Mouse (Mus musculus) heart, adult 2 months (tissue): ENCODE results near the gene Cdk18. TPM values are rescaled to one million over a fixed set of nuclear protein-coding genes. Genes with fewer than 3 reads are reported as not detected.

ENCODE experiments used
- DNase-seq, 2 experiments: peaks; one replicate each; pipeline ENCODE4 v3.0.0; 2021
- H3K27ac ChIP-seq: fragments of 200-600 bp; 2 replicates; pipeline ENCODE4 v1.8.1; 2022
- H3K27me3 ChIP-seq: fragments of 200-500 bp; 2 replicates; pipeline ENCODE4 v1.6.1; 2012; ENCODE audit warnings: mild to moderate bottlenecking, low read length, inconsistent platforms, mixed read lengths; ENCODE audit not compliant: control insufficient read depth, insufficient read depth
- H3K36me3 ChIP-seq: fragments of 200-500 bp; 2 replicates; pipeline ENCODE4 v1.6.1; 2012; ENCODE audit warnings: low read length, inconsistent platforms; ENCODE audit not compliant: control insufficient read depth, insufficient read depth
- H3K4me1 ChIP-seq: fragments of 200-500 bp; 2 replicates; pipeline ENCODE4 v1.6.1; 2011; ENCODE audit warnings: low read length; ENCODE audit not compliant: control insufficient read depth, insufficient read depth
- H3K4me3 ChIP-seq: fragments of 200-600 bp; 2 replicates; pipeline ENCODE4 v1.8.1; 2022
- H3K79me2 ChIP-seq: fragments of 200-500 bp; replicated peaks from 2 replicates; pipeline ENCODE4 v1.6.1; 2012; ENCODE audit warnings: mild to moderate bottlenecking, inconsistent platforms, low read length, moderate library complexity, mixed read lengths; ENCODE audit not compliant: control insufficient read depth, insufficient read depth
- H3K9ac ChIP-seq: fragments of 200-500 bp; 2 replicates; pipeline ENCODE4 v1.6.1; 2012; ENCODE audit warnings: low read depth, mild to moderate bottlenecking, control low read depth, inconsistent platforms, low read length, mixed read lengths
- CTCF ChIP-seq: fragments of 200-600 bp; IDR thresholded peaks from 2 replicates; pipeline ENCODE4 v1.8.1; 2022; ENCODE audit warnings: antibody characterized with exemption, mild to moderate bottlenecking, moderate library complexity
- EP300 ChIP-seq: fragments of 200-500 bp; IDR thresholded peaks from 2 replicates; pipeline ENCODE4 v1.6.1; 2011; ENCODE audit warnings: low read depth, low read length, control low read depth; ENCODE audit not compliant: insufficient read depth
- POLR2A ChIP-seq: fragments of 200-500 bp; IDR thresholded peaks from 2 replicates; pipeline ENCODE4 v1.6.1; 2011; ENCODE audit warnings: mild to moderate bottlenecking, low read depth, low read length, control low read depth; ENCODE audit not compliant: insufficient read depth
- WGBS: fragments of 180-500 bp; shearing (Covaris S2); methylation state at CpG from one replicate; pipeline ENCODE4 v1.1.7; 2018; 5-methylcytosine and 5-hydroxymethylcytosine counted together
- intact Hi-C: fragments of 180-260 bp; cut with DNase I; formaldehyde crosslinking; loops from one replicate; pipeline ENCODE4 v1.15.1; 2025
- polyA plus RNA-seq: library from polyadenylated mRNA; depleted of rRNA; stranded (reverse); fragments of >200 nt; gene quantifications from 2 replicates; pipeline ENCODE4 v1.2.3, GENCODE M21; 2012
- total RNA-seq, 2 experiments: library from RNA; stranded (reverse); gene quantifications; 2 replicates each; pipeline ENCODE4 v1.2.3; 2021

Cdk18 gene
- total and polyA plus RNA-seq, 3 experiments: 14.0 to 25.1 (median 15.8) TPM

- Histone ChIP-seq H3K36me3 (no peaks in the 10 kb centered on the region), H3K79me2 (no peaks in the 10 kb centered on the region), H3K27ac (no peak overlapping the region), H3K4me1 (peaks cover 1% of the 10 kb centered on the region), H3K9ac (no peak overlapping the region), H3K27me3 (no peaks in the 10 kb centered on the region), H3K4me3 (no peak overlapping the region)
- TF ChIP-seq EP300: no peak
- TF ChIP-seq CTCF: no peak
- TF ChIP-seq POLR2A: no peak
- DNase-seq: peak in 1 of 2 experiments; percentile 49
- intact Hi-C loops: loop anchor here (2.0 to 5.0 kb wide), 2 partner anchors 161 to 196 kb away; no protein-coding TSS in a partner anchor
- WGBS: 29% methylated on average over 2 of the region's 2 CpGs
Measured at GRCm38 (mm10) chr1:132158741-132159140, 19.3 kb upstream of the Cdk18 start.

- no peaks in the 10 kb centered on the region for H3K79me2 ChIP-seq
- peaks cover 1% of the 10 kb centered on the region for H3K4me1 ChIP-seq
- no peaks in the 10 kb centered on the region for H3K27me3 ChIP-seq
- H3K27ac ChIP-seq: no peak overlapping the region
- no peaks in the 10 kb centered on the region for H3K36me3 ChIP-seq
- no peak overlapping the region for H3K9ac ChIP-seq
- no peak for TF ChIP-seq EP300
- TF ChIP-seq CTCF: no peak
- TF ChIP-seq POLR2A: no peak
- intact Hi-C loops: loop anchor here (1.0 to 5.0 kb wide), 4 partner anchors 79 to 197 kb away; no protein-coding TSS in a partner anchor
- DNase-seq: no peak
- 45% methylated on average over 7 of the region's 7 CpGs for WGBS
- no peak overlapping the region for H3K4me3 ChIP-seq
Measured at GRCm38 (mm10) chr1:132157808-132158207, 18.3 kb upstream of the Cdk18 start.

GRCm38 (mm10) chr1:132157016-132157781 lies 17.7 kb upstream of the Cdk18 start:
- Histone ChIP-seq H3K27me3 (no peaks in the 10 kb centered on the region), H3K4me3 (no peak overlapping the region), H3K36me3 (no peaks in the 10 kb centered on the region), H3K9ac (no peak overlapping the region), H3K4me1 (peaks cover 1% of the 10 kb centered on the region), H3K27ac (no peak overlapping the region), H3K79me2 (no peaks in the 10 kb centered on the region)
- TF ChIP-seq EP300 (peak; percentile 75), POLR2A (no peak), CTCF (no peak; the same call in 1 of the 2 replicates)
- 17% methylated on average over 14 of the region's 14 CpGs for WGBS
- intact Hi-C loops: loop anchor here (1.0 to 5.0 kb wide), 3 partner anchors 80 to 160 kb away; no protein-coding TSS in a partner anchor
- peak; percentile 78 to 91 for DNase-seq

DNA sequence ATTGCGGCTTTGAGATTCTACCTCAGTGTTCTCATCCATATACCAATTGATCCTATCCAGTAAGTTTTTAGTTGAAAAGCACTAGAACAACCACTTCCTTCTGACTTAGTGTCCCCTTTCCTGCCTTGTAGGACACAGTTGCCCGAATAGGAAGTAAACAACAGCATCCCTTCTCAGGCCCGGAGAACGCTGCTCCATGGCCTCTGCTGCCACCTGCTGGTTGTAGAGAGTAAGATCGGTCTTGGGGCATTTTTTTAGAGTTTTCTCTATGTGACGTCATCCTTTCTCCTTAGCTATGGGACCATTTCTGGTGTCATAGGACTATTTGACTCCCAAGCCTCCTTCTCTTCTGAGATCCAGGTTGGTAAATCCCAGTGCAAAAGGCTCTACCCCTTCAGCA lies 16.3 kb upstream of the Cdk18 start:
- no peaks in the 10 kb centered on the region for H3K79me2 ChIP-seq
- no peaks in the 10 kb centered on the region for H3K27me3 ChIP-seq
- H3K36me3 ChIP-seq: no peaks in the 10 kb centered on the region
- H3K4me3 ChIP-seq: no peak overlapping the region
- 15% methylated on average over 6 of the region's 6 CpGs for WGBS
- H3K9ac ChIP-seq: no peak overlapping the region
- intact Hi-C loops: loop anchor here (1.0 to 5.0 kb wide), 3 partner anchors 34 to 158 kb away; no protein-coding TSS in a partner anchor
- TF ChIP-seq EP300: peak; percentile 67; the same call in 1 of the 2 replicates
- TF ChIP-seq CTCF: peak; percentile 93; the same call in 1 of the 2 replicates
- no peak for TF ChIP-seq POLR2A
- peak; percentile 79 to 83 for DNase-seq
- peaks cover 1% of the 10 kb centered on the region for H3K4me1 ChIP-seq
- no peak overlapping the region for H3K27ac ChIP-seq

GRCm38 (mm10) chr1:132153691-132154090 lies 14.2 kb upstream of the Cdk18 start:
- H3K4me3 ChIP-seq: no peak overlapping the region
- no peaks in the 10 kb centered on the region for H3K36me3 ChIP-seq
- H3K9ac ChIP-seq: no peak overlapping the region
- no peaks in the 10 kb centered on the region for H3K79me2 ChIP-seq
- WGBS: 44% methylated on average over 8 of the region's 8 CpGs
- peaks cover 1% of the 10 kb centered on the region for H3K4me1 ChIP-seq
- peak overlapping the region; percentile 44; the same call in 1 of the 2 replicates for H3K27ac ChIP-seq
- no peak for DNase-seq
- intact Hi-C loops: no loop called here
- TF ChIP-seq POLR2A (no peak), CTCF (no peak), EP300 (no peak)
- no peaks in the 10 kb centered on the region for H3K27me3 ChIP-seq
